Mouse (Mus musculus) liver, postnatal 0 days (tissue): ENCODE results near the gene Mark3.

ENCODE experiments used
- CTCF ChIP-seq: sonication (generic); IDR thresholded peaks from 2 replicates; pipeline ENCODE4 v1.5.1; 2016; ENCODE audit warnings: antibody characterized with exemption, low read depth
- EP300 ChIP-seq: IDR thresholded peaks from 2 replicates; pipeline ENCODE4 v1.6.1; 2016; ENCODE audit warnings: antibody characterized with exemption, low read depth, mild to moderate bottlenecking

GRCm38 (mm10) chr12:111663228-111664143, 89.2 kb downstream of the Mark3 start:
- TF ChIP-seq CTCF: no peak
- no peak for TF ChIP-seq EP300
